Mouse (Mus musculus): Measurements from ENCODE around the gene Sez6l. TPM values are rescaled to one million over a fixed set of nuclear protein-coding genes. Genes with fewer than 3 reads are reported as not detected.
A peak's percentile ranks its signal among the peaks of the same experiment; 100 is the strongest.

Gene Sez6l
- polyA plus RNA-seq, 1 experiment from 2014 or later = 41.9 TPM

DNA sequence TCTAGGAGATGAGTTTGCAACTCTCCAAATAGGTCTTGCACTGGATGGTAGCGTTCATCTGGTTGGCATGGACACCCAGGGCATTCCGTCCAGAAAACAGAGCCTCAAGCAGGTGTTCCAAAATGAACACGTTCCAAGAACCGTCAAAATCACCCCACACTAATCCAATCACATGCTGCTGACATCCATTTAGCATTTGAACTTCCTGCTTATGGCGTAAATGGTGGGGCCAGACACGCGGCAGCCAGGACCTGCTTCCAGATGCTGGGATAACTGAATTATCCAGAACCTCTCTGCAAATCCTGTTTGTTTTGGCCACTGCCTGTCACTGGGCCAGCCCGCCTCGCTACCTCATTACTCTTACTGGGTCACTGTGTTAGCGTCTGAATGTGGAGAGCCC is 177.7 kb downstream of the Sez6l start:
- H3K4me1 ChIP-seq (replicated peaks; ENCODE audit: control insufficient read depth, insufficient read depth, low read length) = peaks cover 12% of the 10 kb centered on the region
- no peaks in the 10 kb centered on the region for H3K27me3 ChIP-seq (replicated peaks; ENCODE audit: control insufficient read depth, insufficient read depth, low read length)
- H3K4me3 ChIP-seq (replicated peaks; ENCODE audit: low read length) = no peak overlapping the region
- H3K9ac ChIP-seq (replicated peaks; ENCODE audit: low read depth, low read length) = no peak overlapping the region
- H3K27ac ChIP-seq (ENCODE audit: low read length) = no peak overlapping the region
- ATAC-seq = no peak
- no peaks in the 10 kb centered on the region for H3K36me3 ChIP-seq (ENCODE audit: control insufficient read depth, insufficient read depth)
- no peak overlapping the region for H3K4me2 ChIP-seq (ENCODE audit: low read length)
- H3K9me3 ChIP-seq (ENCODE audit: control insufficient read depth, low read length) = no peaks in the 10 kb centered on the region
- WGBS = 79% methylated on average over 10 of the region's 10 CpGs

DNA sequence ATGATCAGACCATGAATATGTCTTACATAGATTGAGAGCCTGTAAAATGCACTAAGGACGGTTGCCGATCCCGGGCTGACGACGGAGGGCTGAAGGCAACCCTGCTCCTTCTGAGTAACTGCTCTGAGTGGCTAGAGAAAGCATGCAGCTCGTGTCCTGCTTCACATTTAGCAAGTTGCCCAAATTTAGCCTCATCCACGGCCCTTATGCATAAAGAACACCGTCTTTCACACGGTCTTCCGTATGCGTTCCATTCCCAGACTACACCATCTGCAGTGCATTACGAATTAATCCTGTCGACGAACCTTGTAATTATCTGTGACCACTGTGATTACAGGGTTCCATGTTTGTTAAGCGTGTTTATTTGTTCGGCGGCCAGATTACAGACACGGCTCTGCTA is 180.9 kb downstream of the Sez6l start:
- Histone ChIP-seq H3K4me1 (replicated peaks; ENCODE audit: control insufficient read depth, insufficient read depth, low read length) (peaks cover 30% of the 10 kb centered on the region), H3K27me3 (replicated peaks; ENCODE audit: control insufficient read depth, insufficient read depth, low read length) (no peaks in the 10 kb centered on the region), H3K4me2 (ENCODE audit: low read length) (no peak overlapping the region), H3K4me3 (replicated peaks; ENCODE audit: low read length) (no peak overlapping the region), H3K27ac (ENCODE audit: low read length) (peak overlapping the region; percentile 84), H3K36me3 (ENCODE audit: control insufficient read depth, insufficient read depth) (peaks cover 4% of the 10 kb centered on the region), H3K9me3 (ENCODE audit: control insufficient read depth, low read length) (no peaks in the 10 kb centered on the region), H3K9ac (replicated peaks; ENCODE audit: low read depth, low read length) (no peak overlapping the region)
- ATAC-seq = no peak
- WGBS = 63% methylated on average over 18 of the region's 18 CpGs

DNA sequence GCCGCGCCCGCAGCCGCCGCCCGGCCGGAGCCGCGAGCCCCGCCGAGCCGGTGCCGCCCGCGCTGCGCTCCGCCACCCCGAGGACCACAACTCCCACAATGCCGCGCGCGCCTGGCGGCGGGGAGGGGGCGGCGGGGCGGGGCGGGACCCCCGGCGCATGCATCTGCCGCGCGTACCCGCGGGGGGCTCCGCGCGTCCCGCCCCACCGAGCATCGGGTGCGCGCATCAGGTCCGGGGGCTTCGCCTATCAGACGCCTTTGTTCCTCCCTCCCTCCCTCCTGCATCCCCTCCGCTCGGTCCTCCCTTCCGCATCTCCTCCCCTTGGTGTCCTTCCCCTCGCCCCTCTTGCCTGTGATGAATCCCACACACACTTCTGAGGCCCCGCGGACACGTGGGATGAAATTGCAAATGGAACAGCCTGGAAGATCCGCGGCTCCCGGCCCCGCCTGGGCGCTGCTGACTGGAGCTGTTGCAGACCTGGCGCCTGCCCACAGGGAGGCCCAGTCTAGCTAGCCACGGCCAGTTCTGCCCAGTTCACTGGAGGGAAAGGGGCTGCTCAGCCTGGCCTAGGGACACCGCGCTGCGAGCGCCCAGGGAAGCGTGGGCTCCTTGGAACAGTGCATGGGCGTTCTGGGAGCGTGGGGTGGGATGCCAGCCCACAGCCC is 182.1 kb downstream of the Sez6l start, which contains the start of gene Asphd2:
Gene Asphd2 (minus strand): TSS at position 88 of the 665 bp plus-strand sequence.
- Histone ChIP-seq H3K4me2 (ENCODE audit: low read length) (peak within 1 kb of the TSS; percentile 95), H3K36me3 (ENCODE audit: control insufficient read depth, insufficient read depth) (peaks cover 10% of the 10 kb centered on the region), H3K27me3 (replicated peaks; ENCODE audit: control insufficient read depth, insufficient read depth, low read length) (no peaks in the 10 kb centered on the region), H3K9ac (replicated peaks; ENCODE audit: low read depth, low read length) (peak within 1 kb of the TSS; percentile 87), H3K27ac (ENCODE audit: low read length) (peak within 1 kb of the TSS; percentile 84), H3K9me3 (ENCODE audit: control insufficient read depth, low read length) (no peaks in the 10 kb centered on the region), H3K4me3 (replicated peaks; ENCODE audit: low read length) (peak within 1 kb of the TSS; percentile 75), H3K4me1 (replicated peaks; ENCODE audit: control insufficient read depth, insufficient read depth, low read length) (peaks cover 40% of the 10 kb centered on the region)
- under 1% methylated on average over 28 of the region's 67 CpGs for WGBS
- ATAC-seq = peak; percentile 88

DNA sequence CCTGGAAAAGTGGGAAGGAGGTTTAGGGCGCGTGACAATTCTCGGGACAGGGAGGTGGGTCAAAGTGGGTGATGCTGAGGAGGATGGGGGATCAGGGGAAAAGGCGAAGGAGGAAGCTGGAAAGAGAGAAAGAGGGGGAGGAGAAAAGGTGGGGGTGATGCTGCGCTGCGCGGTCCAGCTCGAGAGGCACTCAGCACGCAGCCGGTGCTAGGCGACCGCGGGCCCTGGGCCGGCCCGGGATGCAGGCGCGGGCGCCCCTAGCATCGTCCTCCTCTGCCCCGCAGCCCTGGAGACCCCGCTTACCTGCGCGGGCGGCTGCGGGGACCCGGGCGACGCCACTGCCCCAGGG is 182.6 kb downstream of the Sez6l start:
- Histone ChIP-seq H3K27ac (ENCODE audit: low read length) (peak overlapping the region; percentile 84), H3K4me3 (replicated peaks; ENCODE audit: low read length) (peak overlapping the region; percentile 75), H3K4me1 (replicated peaks; ENCODE audit: control insufficient read depth, insufficient read depth, low read length) (peaks cover 43% of the 10 kb centered on the region), H3K36me3 (ENCODE audit: control insufficient read depth, insufficient read depth) (peaks cover 11% of the 10 kb centered on the region), H3K9me3 (ENCODE audit: control insufficient read depth, low read length) (no peaks in the 10 kb centered on the region), H3K9ac (replicated peaks; ENCODE audit: low read depth, low read length) (peak overlapping the region; percentile 87), H3K4me2 (ENCODE audit: low read length) (peak overlapping the region; percentile 95), H3K27me3 (replicated peaks; ENCODE audit: control insufficient read depth, insufficient read depth, low read length) (no peaks in the 10 kb centered on the region)
- WGBS = under 1% methylated on average over 21 of the region's 28 CpGs
- ATAC-seq = peak; percentile 73

DNA sequence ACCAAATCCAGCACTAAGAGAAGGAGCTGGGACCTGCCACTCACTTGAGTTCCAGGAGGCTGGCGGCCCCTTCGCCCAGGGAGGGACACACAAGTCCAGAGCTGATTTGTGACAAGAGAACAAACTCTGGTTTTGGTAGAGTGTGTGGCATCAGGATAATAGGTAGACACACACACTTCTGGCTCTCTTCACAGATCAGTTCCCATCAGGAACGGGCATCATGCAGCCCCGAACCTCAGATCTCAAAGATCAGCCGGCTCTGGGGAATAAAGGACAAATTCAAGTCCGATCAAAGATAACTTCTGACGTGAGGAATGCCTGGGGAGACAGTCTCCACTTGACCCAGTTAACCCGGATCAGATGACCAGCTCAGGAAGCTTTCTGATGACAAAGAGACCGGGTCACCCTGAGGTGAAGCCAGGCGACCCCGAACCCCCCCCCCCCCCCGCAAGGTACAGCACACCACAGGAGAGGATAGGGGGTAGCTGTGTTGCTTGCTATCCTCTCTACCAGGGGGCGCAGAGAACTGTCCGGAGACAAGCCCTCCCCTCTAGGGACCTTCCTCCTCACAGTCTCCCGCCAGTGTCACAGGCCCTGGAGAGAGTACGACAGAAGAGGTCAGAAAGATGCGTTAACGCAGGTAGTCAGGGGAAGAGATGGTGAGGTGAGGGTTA is 183.1 kb downstream of the Sez6l start:
- Histone ChIP-seq H3K4me3 (replicated peaks; ENCODE audit: low read length) (peak overlapping the region; percentile 75), H3K9me3 (ENCODE audit: control insufficient read depth, low read length) (no peaks in the 10 kb centered on the region), H3K27ac (ENCODE audit: low read length) (no peak overlapping the region; the same call in 1 of the 2 replicates), H3K27me3 (replicated peaks; ENCODE audit: control insufficient read depth, insufficient read depth, low read length) (no peaks in the 10 kb centered on the region), H3K4me2 (ENCODE audit: low read length) (peak overlapping the region; percentile 95), H3K9ac (replicated peaks; ENCODE audit: low read depth, low read length) (peak overlapping the region; percentile 87), H3K4me1 (replicated peaks; ENCODE audit: control insufficient read depth, insufficient read depth, low read length) (peaks cover 46% of the 10 kb centered on the region), H3K36me3 (ENCODE audit: control insufficient read depth, insufficient read depth) (peaks cover 11% of the 10 kb centered on the region)
- 0 out of 2 replicates have a peak, but pooled peaks have one; percentile 9 for ATAC-seq
- 8% methylated on average over 15 of the region's 18 CpGs for WGBS

DNA sequence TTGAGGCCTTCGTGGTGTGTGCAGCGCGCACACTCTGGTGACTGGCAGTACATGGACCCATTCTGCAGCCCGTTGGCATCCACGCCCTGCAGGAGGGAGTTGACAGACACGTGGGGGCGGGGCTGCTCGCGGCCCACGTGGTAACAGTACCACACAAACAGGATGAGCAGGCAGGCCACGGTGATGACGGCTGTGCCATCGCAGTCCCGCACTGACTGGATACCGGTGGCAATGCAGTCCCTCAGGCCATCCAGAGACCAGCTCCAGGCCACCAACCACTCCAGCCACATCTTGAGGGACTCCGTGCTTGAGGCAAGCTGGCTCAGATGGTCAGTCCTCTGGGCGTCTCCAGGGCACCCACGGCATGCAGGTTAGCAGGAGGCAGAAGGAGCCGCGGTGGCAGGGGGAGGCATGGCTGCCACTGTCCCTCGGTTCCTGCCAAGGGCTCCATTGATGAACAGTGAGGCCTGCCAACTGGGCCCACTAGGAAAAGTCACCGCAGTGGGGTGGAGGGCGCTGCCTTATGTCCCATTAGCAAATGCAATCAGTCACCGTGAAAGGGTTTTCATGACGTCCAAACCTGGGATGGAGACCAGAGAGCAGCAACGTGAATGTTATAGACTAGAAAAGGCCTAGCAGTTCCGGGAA is 185.2 kb downstream of the Sez6l start:
- no peak for ATAC-seq
- no peak overlapping the region for H3K27ac ChIP-seq (ENCODE audit: low read length)
- no peaks in the 10 kb centered on the region for H3K27me3 ChIP-seq (replicated peaks; ENCODE audit: control insufficient read depth, insufficient read depth, low read length)
- H3K36me3 ChIP-seq (ENCODE audit: control insufficient read depth, insufficient read depth) = peaks cover 18% of the 10 kb centered on the region
- WGBS = 71% methylated on average over 27 of the region's 27 CpGs
- no peaks in the 10 kb centered on the region for H3K9me3 ChIP-seq (ENCODE audit: control insufficient read depth, low read length)
- no peak overlapping the region for H3K4me3 ChIP-seq (replicated peaks; ENCODE audit: low read length)
- peak overlapping the region; percentile 29 for H3K9ac ChIP-seq (replicated peaks; ENCODE audit: low read depth, low read length)
- no peak overlapping the region for H3K4me2 ChIP-seq (ENCODE audit: low read length)
- H3K4me1 ChIP-seq (replicated peaks; ENCODE audit: control insufficient read depth, insufficient read depth, low read length) = peaks cover 46% of the 10 kb centered on the region

DNA sequence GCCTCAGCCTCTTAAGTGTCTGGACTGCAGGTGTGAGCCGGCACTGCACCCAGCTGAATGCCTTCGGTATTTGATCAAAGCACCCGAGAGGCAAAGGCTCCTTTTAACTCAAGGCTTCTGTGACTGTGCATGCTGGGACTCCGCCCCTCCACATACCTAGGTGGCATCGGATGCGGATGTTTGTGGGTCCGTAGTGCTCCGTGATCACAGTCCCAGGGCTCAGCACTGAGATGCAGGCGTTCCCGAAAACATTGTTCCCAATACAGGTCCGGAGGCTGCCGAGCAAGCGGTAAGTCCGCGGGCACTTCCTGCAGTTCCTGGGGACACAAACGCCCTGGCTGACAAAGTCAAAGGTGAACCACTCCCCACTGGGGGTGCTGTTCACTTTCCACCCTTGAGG is 186.0 kb downstream of the Sez6l start:
- no peak overlapping the region for H3K9ac ChIP-seq (replicated peaks; ENCODE audit: low read depth, low read length)
- no peak for ATAC-seq
- H3K36me3 ChIP-seq (ENCODE audit: control insufficient read depth, insufficient read depth) = peaks cover 22% of the 10 kb centered on the region
- H3K27me3 ChIP-seq (replicated peaks; ENCODE audit: control insufficient read depth, insufficient read depth, low read length) = no peaks in the 10 kb centered on the region
- WGBS = 70% methylated on average over 16 of the region's 16 CpGs
- H3K4me1 ChIP-seq (replicated peaks; ENCODE audit: control insufficient read depth, insufficient read depth, low read length) = peaks cover 44% of the 10 kb centered on the region
- H3K4me2 ChIP-seq (ENCODE audit: low read length) = no peak overlapping the region
- no peak overlapping the region for H3K27ac ChIP-seq (ENCODE audit: low read length)
- H3K4me3 ChIP-seq (replicated peaks; ENCODE audit: low read length) = no peak overlapping the region
- H3K9me3 ChIP-seq (ENCODE audit: control insufficient read depth, low read length) = no peaks in the 10 kb centered on the region

DNA sequence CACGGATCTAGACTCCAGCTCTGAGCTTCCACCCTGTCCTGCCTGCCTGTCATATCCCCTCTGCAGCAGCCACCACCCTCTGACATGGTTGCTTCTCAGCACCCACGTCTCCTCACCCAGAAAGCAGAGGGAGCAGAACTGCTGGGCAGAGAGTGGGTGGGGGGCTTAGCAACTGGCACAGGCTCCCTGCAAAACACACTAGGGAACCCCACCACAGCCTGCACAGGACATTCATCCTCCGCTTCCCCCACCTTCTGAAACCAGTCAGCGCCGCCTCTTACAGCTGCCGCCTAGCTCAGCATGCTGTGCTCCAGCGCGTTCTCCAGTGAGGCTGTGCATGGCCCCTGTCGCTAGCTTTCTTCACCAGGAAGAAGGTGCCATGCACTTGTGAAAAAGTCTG is 187.6 kb downstream of the Sez6l start:
- H3K27ac ChIP-seq (ENCODE audit: low read length) = no peak overlapping the region
- H3K4me1 ChIP-seq (replicated peaks; ENCODE audit: control insufficient read depth, insufficient read depth, low read length) = peaks cover 36% of the 10 kb centered on the region
- WGBS = 78% methylated on average over 9 of the region's 9 CpGs

DNA sequence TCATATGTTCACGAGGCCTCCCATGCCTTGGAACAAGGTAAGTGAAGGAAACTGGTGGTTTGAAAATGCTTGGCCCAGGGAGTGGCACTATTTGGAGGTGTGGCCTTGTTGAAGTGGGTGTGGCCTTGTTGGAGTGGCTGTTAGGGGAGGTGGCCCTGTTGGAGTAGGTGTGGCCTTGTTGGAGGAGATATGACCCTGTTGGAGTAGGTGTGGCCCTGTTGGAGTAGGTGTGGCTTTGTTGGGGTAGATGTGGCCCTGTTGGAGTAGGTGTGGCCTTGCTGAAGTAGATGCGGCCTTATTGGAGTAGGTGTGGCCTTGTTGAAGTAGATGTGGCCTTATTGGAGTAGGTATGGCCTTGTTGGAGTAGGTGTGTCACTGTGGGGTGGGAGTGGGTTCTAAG is 191.0 kb downstream of the Sez6l start:
- Histone ChIP-seq H3K27ac (ENCODE audit: low read length) (no peak overlapping the region), H3K4me1 (replicated peaks; ENCODE audit: control insufficient read depth, insufficient read depth, low read length) (peaks cover 29% of the 10 kb centered on the region), H3K27me3 (replicated peaks; ENCODE audit: control insufficient read depth, insufficient read depth, low read length) (no peaks in the 10 kb centered on the region), H3K36me3 (ENCODE audit: control insufficient read depth, insufficient read depth) (peaks cover 27% of the 10 kb centered on the region), H3K9me3 (ENCODE audit: control insufficient read depth, low read length) (no peaks in the 10 kb centered on the region), H3K4me3 (replicated peaks; ENCODE audit: low read length) (no peak overlapping the region), H3K9ac (replicated peaks; ENCODE audit: low read depth, low read length) (no peak overlapping the region), H3K4me2 (ENCODE audit: low read length) (no peak overlapping the region)
- no peak for ATAC-seq
- 84% methylated on average over 2 of the region's 2 CpGs for WGBS

More for the DNA sequence above, 187.6 kb downstream of the Sez6l start:
- Histone ChIP-seq H3K4me3 (replicated peaks; ENCODE audit: low read length) (no peak overlapping the region), H3K27me3 (replicated peaks; ENCODE audit: control insufficient read depth, insufficient read depth, low read length) (no peaks in the 10 kb centered on the region), H3K9ac (replicated peaks; ENCODE audit: low read depth, low read length) (peak overlapping the region; percentile 25; the same call in 1 of the 2 replicates), H3K36me3 (ENCODE audit: control insufficient read depth, insufficient read depth) (peaks cover 29% of the 10 kb centered on the region), H3K9me3 (ENCODE audit: control insufficient read depth, low read length) (no peaks in the 10 kb centered on the region), H3K4me2 (ENCODE audit: low read length) (no peak overlapping the region; the same call in 1 of the 2 replicates)
- no peak for ATAC-seq
